Mouse (Mus musculus) cortical plate, adult 2 months (tissue): Measurements from ENCODE around the gene Majin.

Experiments used
- CTCF ChIP-seq: fragments of 200-500 bp; IDR thresholded peaks from 2 replicates; pipeline ENCODE4 v1.5.1; 2011; ENCODE audit warnings: mild to moderate bottlenecking, control low read depth, low read length; ENCODE audit not compliant: insufficient read depth; ENCODE audit errors: extremely low read depth
- POLR2A ChIP-seq: fragments of 200-500 bp; IDR thresholded peaks from 2 replicates; pipeline ENCODE4 v1.6.1; 2011; ENCODE audit warnings: mild to moderate bottlenecking, low read length, control low read depth; ENCODE audit not compliant: insufficient read depth; ENCODE audit errors: extremely low read depth

- TF ChIP-seq CTCF (no peak), POLR2A (no peak)
Observed at GRCm38 (mm10) chr19:6234337-6235083, 50.3 kb downstream of the Majin start.
